Mouse (Mus musculus): Measurements from ENCODE around the gene Narfl.

The Narfl gene

DNA sequence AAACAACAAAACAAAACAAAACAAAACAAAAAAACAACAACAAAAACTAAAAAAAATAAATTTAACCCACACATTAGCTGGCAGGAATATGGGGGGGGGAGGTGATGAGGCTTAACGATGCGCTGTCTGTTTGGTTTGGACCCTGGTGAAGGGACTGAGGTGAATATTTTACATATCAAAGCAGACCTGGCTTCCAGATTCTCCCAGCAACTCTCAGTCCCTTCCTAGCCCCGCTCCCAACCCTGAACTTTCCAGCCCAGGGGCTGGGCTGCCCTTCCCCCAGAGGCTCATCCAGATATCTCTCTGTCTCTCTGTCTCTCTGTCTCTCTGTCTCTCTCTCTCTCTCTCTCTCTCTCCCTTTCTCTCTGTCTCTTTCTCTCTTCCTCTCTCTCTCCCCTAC is 11.0 kb upstream of the Narfl start:
- no peak for DNase-seq (ENCODE audit: low spot score)

GRCm38 (mm10) chr17:25765886-25766285 is 7.7 kb upstream of the Narfl start:
- no peak for DNase-seq (ENCODE audit: low spot score)

DNA sequence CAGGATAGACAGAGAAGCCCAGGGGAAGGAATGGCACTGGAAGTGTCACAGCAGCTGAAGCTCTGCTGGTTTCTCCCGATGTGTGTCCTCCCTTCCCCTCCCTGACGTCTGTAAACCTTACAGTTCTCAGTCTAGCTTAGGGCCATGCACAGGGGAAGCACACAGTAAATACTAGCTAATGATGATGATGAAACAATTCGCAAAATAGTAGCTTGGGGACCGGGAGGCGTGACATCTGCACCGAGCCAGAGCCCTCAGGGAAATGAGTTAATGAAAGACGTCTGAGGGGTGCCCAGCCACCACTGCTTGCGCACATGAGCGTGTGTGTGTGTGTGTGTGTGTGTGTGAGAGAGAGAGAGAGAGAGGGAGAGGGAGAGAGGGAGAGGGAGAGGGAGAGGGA is 4.2 kb upstream of the Narfl start:
- no peak for DNase-seq (ENCODE audit: low spot score)

GRCm38 (mm10) chr17:25775318-25776062 is 1.9 kb downstream of the Narfl start:
- no peak for DNase-seq (ENCODE audit: low spot score)

DNA sequence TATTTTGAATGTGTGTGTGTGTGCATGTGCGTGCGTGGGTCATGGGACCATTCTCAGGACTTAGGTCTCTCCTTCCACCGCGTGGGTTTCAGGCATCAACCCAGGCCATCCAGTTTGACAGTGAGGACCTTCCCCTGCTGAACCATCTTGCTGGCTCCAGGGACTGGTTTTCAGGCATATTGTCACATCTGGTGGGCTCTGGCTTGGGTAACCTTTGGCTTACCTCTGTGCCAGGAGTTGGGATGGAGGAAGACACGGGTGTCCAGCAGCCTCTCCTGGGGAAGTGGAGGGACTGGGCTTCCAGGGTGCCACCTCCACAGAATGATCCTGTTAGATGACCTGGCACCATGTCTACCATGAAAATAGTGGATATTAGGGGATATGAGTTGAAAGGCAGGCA is 4.4 kb downstream of the Narfl start:
- no peak for DNase-seq (ENCODE audit: low spot score)

GRCm38 (mm10) chr17:25781339-25781738 is 7.8 kb downstream of the Narfl start:
- DNase-seq (ENCODE audit: low spot score): no peak

DNA sequence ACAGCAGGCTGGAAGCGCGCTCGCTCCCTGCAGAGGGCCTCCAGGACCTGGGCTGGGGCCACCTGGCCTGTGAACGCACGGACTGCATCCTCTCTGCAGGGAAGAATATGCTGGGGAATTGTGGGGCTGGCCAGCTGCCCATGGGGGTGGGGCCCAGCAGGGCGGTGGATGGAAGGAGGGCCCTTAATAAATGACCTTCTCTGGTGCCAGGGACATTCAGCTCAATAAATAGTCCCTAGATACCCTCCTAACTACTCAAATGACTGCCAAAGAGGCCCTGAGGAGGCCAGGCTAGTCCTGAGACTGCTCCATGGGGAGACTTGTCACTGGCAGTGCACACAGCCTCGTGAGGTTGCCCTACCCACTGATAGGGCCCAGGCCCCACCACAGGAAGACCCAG is 9.5 kb downstream of the Narfl start:
- no peak for DNase-seq (ENCODE audit: low spot score)

DNA sequence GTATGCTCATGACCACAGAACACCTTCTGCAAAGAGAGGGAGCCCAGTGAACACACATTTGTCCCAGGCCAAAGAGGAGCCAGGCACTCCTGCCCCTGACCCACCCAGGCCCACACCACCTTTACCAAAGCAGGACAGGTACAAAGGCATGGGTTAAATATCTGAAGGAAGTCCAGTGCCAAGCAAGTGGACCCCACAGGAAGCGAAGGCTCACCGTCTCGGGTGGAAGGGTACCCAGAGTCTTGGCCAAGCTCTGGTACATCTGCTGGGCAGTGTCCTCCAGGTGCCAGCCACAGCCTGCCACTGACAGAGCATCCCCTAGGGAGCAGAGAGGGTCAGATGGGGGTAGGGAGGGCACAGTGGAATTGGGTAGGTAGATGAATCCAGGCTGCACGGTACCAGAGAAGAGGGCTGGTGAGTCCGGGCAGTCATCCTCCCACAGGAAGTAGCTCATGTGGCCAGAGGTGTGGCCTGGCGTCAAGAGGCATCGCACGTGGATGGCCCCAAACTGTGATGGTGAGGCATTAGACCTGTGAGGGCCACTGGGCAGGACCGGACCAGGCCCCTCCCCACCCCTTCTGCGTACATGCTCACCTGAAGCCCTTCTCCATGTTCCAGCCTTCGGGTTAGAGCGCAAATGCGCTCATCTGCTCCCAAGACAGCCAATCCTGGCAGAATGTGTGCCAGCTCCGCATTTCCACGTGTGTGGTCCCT is 10.4 kb downstream of the Narfl start:
- no peak for DNase-seq (ENCODE audit: low spot score)

- DNase-seq (ENCODE audit: low spot score): peak; percentile 94
These were observed 11.7 kb downstream of the Narfl start, which contains the start of gene Haghl for GRCm38 (mm10) chr17:25785281-25785745. Gene Haghl (minus strand): TSS chr17:25785673.

GRCm38 (mm10) chr17:25786280-25786679 is 12.7 kb downstream of the Narfl start, which contains the start of gene Ccdc78:
Gene Ccdc78 (plus strand): TSS chr17:25786580.
- DNase-seq (ENCODE audit: low spot score): no peak

DNA sequence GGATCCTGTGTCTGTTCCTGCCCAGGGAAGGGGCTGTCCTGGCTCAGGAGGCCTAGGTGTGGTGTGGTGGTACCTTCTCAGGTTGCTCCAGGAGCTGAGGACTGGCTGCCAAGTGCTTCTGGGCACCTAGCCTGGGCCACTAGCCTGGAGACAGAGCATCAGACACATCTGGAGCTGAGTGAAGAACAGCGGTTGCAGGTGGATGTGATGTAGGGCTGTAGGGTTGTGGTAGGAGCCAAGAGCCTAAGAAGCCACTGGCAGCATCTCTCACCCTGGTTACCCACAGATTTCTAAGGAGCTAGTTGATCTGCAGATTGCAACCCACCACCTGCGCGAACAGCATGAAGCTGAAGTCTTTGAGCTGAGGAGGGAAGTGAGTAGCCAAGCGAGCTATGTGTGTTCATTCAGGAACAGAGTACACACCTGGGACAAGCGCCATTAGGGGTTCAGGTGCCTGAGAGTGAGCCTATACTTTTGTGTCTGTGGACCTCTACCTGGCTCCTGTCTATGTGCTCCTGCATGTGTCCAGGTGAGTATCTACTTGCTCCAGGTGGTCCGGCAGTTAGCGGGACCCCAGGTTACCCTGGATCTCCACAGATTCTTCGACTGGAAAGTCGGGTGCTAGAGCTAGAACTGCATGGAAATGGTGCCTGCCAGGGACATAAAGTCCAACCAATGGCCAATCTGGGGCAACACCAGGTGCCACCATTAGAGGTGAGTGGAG is 13.4 kb downstream of the Narfl start:
- DNase-seq (ENCODE audit: low spot score): no peak

DNA sequence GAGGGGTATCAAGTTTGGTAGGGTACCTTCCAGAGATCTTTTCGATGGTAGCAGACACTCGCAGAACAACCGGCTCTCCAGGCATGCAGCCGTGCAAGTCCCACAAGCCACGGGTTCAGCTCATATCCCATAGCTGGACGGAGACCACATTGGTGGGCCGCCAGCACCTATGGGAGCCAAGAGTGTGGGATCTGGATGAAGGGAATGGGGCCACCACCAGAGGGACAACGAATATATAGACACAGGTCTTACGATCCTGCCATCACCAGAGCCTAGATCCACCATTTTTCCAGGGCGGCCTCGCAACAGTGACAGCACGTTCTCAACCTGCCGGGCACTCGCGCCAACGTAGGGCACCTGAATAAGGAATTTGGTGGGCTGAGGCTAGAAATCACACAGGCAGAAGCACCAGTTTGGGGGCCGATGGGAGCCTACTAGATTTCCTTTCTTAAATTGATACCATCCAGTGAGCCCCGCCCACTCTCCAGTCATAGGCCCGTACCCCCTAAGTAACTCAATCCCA is 17.8 kb downstream of the Narfl start:
- no peak for DNase-seq (ENCODE audit: low spot score)

DNA sequence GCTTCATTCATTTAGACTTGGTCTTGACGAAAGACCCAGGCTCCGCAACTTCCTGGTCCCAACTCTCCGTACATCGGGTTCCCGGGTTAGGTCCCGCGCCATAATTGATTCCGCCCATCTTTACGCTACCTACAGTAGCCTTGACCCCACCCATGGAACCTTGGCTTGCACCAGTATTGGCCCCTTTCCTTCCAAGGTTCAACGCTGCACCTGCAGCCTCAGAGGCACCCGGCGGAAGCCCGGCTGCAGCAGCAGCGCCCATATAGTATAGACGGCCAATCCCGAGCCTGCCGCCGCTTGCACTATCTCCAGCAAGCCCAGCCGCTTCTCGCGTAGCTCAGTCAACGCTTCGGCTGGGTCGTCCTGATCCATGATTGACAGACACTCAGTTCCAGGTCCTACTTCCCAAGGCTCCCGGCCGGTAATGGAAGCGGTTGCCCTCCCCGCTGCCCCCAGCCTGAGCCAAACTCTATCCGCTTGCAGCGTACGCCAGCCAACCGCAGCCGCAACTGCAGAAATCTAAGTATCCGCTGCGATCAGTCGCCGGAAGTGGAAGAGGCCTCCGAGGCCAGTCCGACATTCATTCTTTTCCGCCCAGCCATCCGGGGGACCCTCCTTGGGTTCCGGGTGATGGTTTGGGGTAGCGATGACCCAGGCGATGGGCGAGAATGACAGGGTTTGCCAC is 18.4 kb downstream of the Narfl start:
- peak; percentile 86 for DNase-seq (ENCODE audit: low spot score)

GRCm38 (mm10) chr17:25792615-25793014 is 19.0 kb downstream of the Narfl start, which contains the start of gene Fam173a:
Gene Fam173a (minus strand): TSS chr17:25792901.
- peak; percentile 55 for DNase-seq (ENCODE audit: low spot score)

DNA sequence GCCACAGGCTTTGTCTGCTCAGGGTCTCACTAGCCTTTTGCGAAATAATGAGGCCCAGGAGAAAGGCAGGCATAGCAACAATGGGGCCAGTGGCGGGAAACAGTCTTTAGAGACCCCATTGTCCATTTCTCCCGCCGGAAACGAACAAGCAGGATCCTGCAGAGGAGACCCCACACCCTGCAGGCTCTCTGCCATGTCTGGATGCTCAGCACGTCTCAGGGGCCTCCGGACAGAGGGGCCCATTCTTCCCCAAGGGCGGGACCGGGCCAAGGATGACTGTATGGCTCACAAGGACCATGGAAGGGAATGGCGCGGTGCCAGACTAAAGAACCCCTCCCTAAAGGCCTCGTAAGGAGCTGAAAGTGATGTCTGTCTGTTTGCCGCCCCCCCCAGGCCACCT is 20.6 kb downstream of the Narfl start:
- DNase-seq (ENCODE audit: low spot score): no peak

GRCm38 (mm10) chr17:25794998-25795397 is 21.4 kb downstream of the Narfl start:
- DNase-seq (ENCODE audit: low spot score): no peak

DNA sequence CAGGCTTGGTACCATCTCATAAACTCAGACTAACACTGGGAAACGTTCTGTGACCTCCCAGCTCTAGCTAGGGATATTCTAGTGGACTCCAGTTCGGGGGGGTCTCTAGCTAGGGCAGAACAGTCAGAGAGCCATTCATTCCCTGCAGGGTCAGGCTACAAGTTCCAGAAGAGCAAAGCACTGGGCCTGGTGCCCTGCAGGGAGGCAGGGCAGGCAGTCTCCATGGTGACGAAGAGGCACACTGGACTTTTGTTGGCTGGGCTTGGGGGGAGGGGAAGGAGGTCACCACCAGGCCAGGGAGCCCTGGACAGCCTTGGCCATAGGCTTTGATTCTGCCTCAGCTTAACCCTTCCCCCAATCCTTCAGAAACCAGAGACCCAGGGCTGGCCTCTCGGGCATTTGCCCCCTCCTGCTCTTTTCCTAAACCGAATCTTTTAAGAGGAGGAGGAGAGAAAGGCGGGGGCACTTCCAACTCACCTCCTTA is 22.1 kb downstream of the Narfl start, which contains the start of gene AC134908.4:
Gene AC134908.4 (minus strand): TSS at position 51 of the 484 bp plus-strand sequence.
- DNase-seq (ENCODE audit: low spot score): no peak

GRCm38 (mm10) chr17:25796211-25796771 is 22.7 kb downstream of the Narfl start:
- DNase-seq (ENCODE audit: low spot score): no peak

- DNase-seq (ENCODE audit: low spot score): peak; percentile 87
These were observed 23.4 kb downstream of the Narfl start, which contains the start of gene Metrn for GRCm38 (mm10) chr17:25796951-25797369. Gene Metrn (minus strand): TSS chr17:25797136.

- no peak for DNase-seq (ENCODE audit: low spot score)
These were observed 27.5 kb downstream of the Narfl start for GRCm38 (mm10) chr17:25801029-25801428.
